Mouse (Mus musculus) left cerebral cortex, adult 18-20 months (tissue): ENCODE measurements around the gene Ppp2r5a. TPM values are rescaled to one million over a fixed set of nuclear protein-coding genes. Genes with fewer than 3 reads are reported as not detected.

Experiments used
- total RNA-seq, 2 experiments: library from RNA; stranded (reverse); gene quantifications; 2 replicates each; pipeline ENCODE4 v1.2.3; 2021

The Ppp2r5a gene
- total RNA-seq, 2 experiments from 2014 or later: 89.2 to 94.1 TPM

Other genes starting within 250 kb of the Ppp2r5a start
- gene Fam71a, start 238.5 kb downstream of the Ppp2r5a start, total RNA-seq: not detected
- 1 to 10 TPM in 1 of 2 experiments, under 1 TPM in 1; 0.91 to 3.1 TPM for gene Atf3, start 185.2 kb downstream of the Ppp2r5a start, total RNA-seq
- gene Nenf, start 85.1 kb downstream of the Ppp2r5a start, total RNA-seq: 10 to 100 TPM; 76.1 to 80.3 TPM
- gene Tmem206, start 77.4 kb downstream of the Ppp2r5a start, total RNA-seq: 10 to 100 TPM in 1 of 2 experiments, 1 to 10 TPM in 1; 8.2 to 10.4 TPM
- gene Dtl, start 172.3 kb upstream of the Ppp2r5a start, total RNA-seq: 1 to 10 TPM; 8.3 to 8.8 TPM
- 10 to 100 TPM; 28.0 to 33.2 TPM for gene Ints7, start 172.4 kb upstream of the Ppp2r5a start, total RNA-seq